Mouse (Mus musculus): ENCODE measurements around the gene Klhl41.
"Not testable (repeated sequence)": the region's sequence is repeated elsewhere in the genome, so short reads cannot be mapped to it uniquely, and the experiment has no call there.

Klhl41 gene

GRCm38 (mm10) chr2:69669853-69670252 lies at the start of gene Klhl41:
Gene Klhl41, plus strand, starts transcription at chr2:69670120.
- DNase-seq = no peak

GRCm38 (mm10) chr2:69629215-69629614 lies 40.7 kb upstream of the Klhl41 start:
- DNase-seq = no peak

GRCm38 (mm10) chr2:69629914-69630313 lies 40.0 kb upstream of the Klhl41 start:
- DNase-seq = no peak

- DNase-seq = no peak
Observed at GRCm38 (mm10) chr2:69630792-69631191, 39.1 kb upstream of the Klhl41 start.

- DNase-seq = peak in 1 of 2 experiments; percentile 34
Observed at GRCm38 (mm10) chr2:69631449-69631848, 38.5 kb upstream of the Klhl41 start.

GRCm38 (mm10) chr2:69635064-69635701 lies 34.7 kb upstream of the Klhl41 start:
- DNase-seq = peak; percentile 65 to 67

- DNase-seq = peak; percentile 62 to 75
Observed at GRCm38 (mm10) chr2:69635807-69636206, 34.1 kb upstream of the Klhl41 start.

- not testable (repeated sequence) for DNase-seq
Observed at GRCm38 (mm10) chr2:69637989-69638388, 31.9 kb upstream of the Klhl41 start.

GRCm38 (mm10) chr2:69640100-69640499 lies 29.8 kb upstream of the Klhl41 start:
- DNase-seq = peak; percentile 71 to 83

GRCm38 (mm10) chr2:69644968-69645617 lies 24.8 kb upstream of the Klhl41 start:
- no peak for DNase-seq

- peak; percentile 94 to 96 for DNase-seq
Observed at GRCm38 (mm10) chr2:69646726-69647490, 23.0 kb upstream of the Klhl41 start, which contains the start of gene Bbs5. Gene Bbs5, plus strand, starts transcription at chr2:69647171.

- DNase-seq = no peak
Observed at GRCm38 (mm10) chr2:69649716-69650115, 20.2 kb upstream of the Klhl41 start.

- no peak for DNase-seq
Observed at GRCm38 (mm10) chr2:69659326-69659725, 10.6 kb upstream of the Klhl41 start.

- no peak for DNase-seq
Observed at GRCm38 (mm10) chr2:69663827-69664476, 6.0 kb upstream of the Klhl41 start.

- DNase-seq = no peak
Observed at GRCm38 (mm10) chr2:69667656-69668055, 2.3 kb upstream of the Klhl41 start.

GRCm38 (mm10) chr2:69668414-69668813 lies 1.5 kb upstream of the Klhl41 start:
- no peak for DNase-seq

- peak in 1 of 2 experiments; percentile 14 for DNase-seq
Observed at GRCm38 (mm10) chr2:69673723-69674122, 3.8 kb downstream of the Klhl41 start.

- DNase-seq = no peak
Observed at GRCm38 (mm10) chr2:69675266-69675665, 5.3 kb downstream of the Klhl41 start.

- DNase-seq = peak in 1 of 2 experiments; percentile 8
Observed at GRCm38 (mm10) chr2:69676713-69677112, 6.8 kb downstream of the Klhl41 start.

GRCm38 (mm10) chr2:69677215-69677614 lies 7.3 kb downstream of the Klhl41 start:
- not testable (repeated sequence) for DNase-seq

GRCm38 (mm10) chr2:69679990-69680389 lies 10.1 kb downstream of the Klhl41 start:
- DNase-seq = peak; percentile 39 to 47

GRCm38 (mm10) chr2:69681931-69682330 lies 12.0 kb downstream of the Klhl41 start:
- DNase-seq = no peak

All from kidney, postnatal 25 days (tissue).